Mouse (Mus musculus) skeletal muscle tissue, adult 2 months (tissue): Measurements from ENCODE around the gene Klrb1a.
A peak's percentile ranks its signal among the peaks of the same experiment; 100 is the strongest.

ENCODE experiments used
- DNase-seq: peaks from one replicate; pipeline ENCODE4 v3.0.0-alpha.2; 2012; ENCODE audit warnings: low read depth, low spot score

Klrb1a gene

GRCm38 (mm10) chr6:128602026-128602425, 21.3 kb downstream of the Klrb1a start:
- no peak for DNase-seq

DNA sequence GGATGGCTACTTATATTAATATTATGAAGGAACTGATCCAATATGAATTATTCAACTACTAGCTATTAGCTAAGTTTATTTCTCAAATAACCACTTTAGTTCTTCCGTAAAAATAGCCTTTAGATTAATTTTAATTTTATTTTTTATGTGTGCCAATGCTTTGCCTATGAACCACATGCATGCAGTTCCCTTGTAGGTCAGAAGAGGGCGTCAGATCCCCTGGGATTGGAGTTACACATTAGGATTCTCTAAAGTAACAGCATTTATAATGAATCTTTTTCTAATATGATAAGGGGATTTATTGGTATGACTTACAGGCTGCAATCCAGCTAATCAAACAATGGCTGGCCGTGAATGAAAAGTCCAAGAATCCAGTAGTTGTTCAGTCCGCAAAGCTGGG, 23.8 kb downstream of the Klrb1a start:
- no peak for DNase-seq

GRCm38 (mm10) chr6:128598256-128599047, 24.9 kb downstream of the Klrb1a start:
- DNase-seq: no peak

DNA sequence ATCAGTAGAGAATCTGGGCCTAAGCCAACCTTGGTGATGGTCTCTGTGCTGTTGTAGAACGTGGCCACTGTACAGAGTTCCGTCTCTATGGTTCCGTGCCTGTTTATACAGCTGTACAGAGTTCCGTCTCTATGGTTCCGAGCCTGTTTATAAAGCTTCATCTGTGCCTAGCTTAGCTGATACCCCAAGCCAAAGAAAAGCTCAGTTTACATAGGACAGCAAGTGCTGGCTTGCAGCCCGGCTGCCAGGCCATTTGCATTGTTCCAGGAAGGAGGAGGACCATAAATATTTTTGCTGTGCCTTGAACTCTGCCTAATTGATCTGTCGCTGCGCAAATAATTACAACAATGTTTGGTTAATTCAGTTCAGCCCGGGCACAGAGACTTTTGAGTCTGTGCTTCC, 26.2 kb downstream of the Klrb1a start:
- DNase-seq: peak; percentile 57

DNA sequence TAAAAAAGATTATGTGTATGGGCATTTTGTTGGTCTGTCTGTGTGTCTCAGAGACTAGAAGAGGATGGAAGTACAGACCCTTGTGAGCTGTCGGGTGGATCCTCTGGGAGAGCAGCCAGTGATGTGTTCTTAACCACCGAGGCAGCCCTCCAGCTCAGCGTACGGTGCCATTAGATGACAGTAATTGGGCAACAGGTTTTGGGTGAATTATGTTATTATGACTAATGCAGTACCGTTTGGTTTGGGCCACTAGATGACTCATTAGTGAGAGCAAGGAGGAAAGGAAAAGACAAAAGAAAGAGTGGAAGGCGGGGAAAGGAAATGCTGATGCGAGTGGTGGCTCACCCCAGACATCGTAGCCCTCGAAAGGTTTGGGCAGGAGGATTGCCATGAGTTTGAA, 28.7 kb downstream of the Klrb1a start:
- peak; percentile 58 for DNase-seq

GRCm38 (mm10) chr6:128589426-128589825, 33.9 kb downstream of the Klrb1a start:
- DNase-seq: peak; percentile 53

- no peak for DNase-seq
Observed at GRCm38 (mm10) chr6:128587619-128588018, 35.7 kb downstream of the Klrb1a start.

GRCm38 (mm10) chr6:128585642-128586245, 37.6 kb downstream of the Klrb1a start:
- no peak for DNase-seq

GRCm38 (mm10) chr6:128584070-128584660, 39.2 kb downstream of the Klrb1a start:
- DNase-seq: no peak

- no peak for DNase-seq
Observed at GRCm38 (mm10) chr6:128581508-128581907, 41.8 kb downstream of the Klrb1a start, which contains the start of gene A2ml1. TSS of gene A2ml1 (minus strand) at chr6:128581608.

GRCm38 (mm10) chr6:128577301-128577700, 46.0 kb downstream of the Klrb1a start:
- no peak for DNase-seq

GRCm38 (mm10) chr6:128566589-128566988, 56.7 kb downstream of the Klrb1a start:
- no peak for DNase-seq
